12 mouse cellular contexts compared by ENCODE assay signal in genomic region chr9:66691683-66692305, GRCm38 (mm10). TPM values are rescaled to one million over a fixed set of nuclear protein-coding genes. Genes with fewer than 3 reads are reported as not detected.
DNase-seq lines count a peak whose midpoint lies in the region; ATAC-seq and TF ChIP-seq lines count a peak whose summit lies in the region.
"Had no signal": no experiment of that assay in that cellular context is flagged by ENCODE, and none has a peak within 500 bp of the region (broad histone marks: within the 10 kb centered on the region; RNA-seq: fewer than 3 reads in every experiment).

No protein-coding gene starts in this region.

- no peaks in the 10 kb centered on the region for H3K27me3 ChIP-seq in kidney, embryonic 14.5 days (ENCODE audit: control insufficient read depth, insufficient read depth, low read length)
- H3K27me3 ChIP-seq in testis, adult 2 months (ENCODE audit: control insufficient read depth, insufficient read depth, low read length) = no peaks in the 10 kb centered on the region
- no peaks in the 10 kb centered on the region for H3K27me3 ChIP-seq in intestine, postnatal 0 days (replicated peaks; ENCODE audit: control insufficient read depth, insufficient read depth, low read length)
- H3K27me3 ChIP-seq: midbrain, embryonic 12.5 days had no signal

- TF ChIP-seq POLR2A in testis, adult 2 months (IDR thresholded peaks at IDR 0.05; ENCODE audit: control insufficient read depth, low read depth, low read length) = no peak

- H3K4me2 ChIP-seq in kidney, embryonic 14.5 days (replicated peaks; ENCODE audit: low read depth, low read length) = no peak overlapping the region
- no peak overlapping the region for H3K4me2 ChIP-seq in intestine, postnatal 0 days (replicated peaks; ENCODE audit: low read depth)
- H3K4me2 ChIP-seq: liver, embryonic 11.5 days; midbrain, embryonic 12.5 days had no signal

- no peaks in the 10 kb centered on the region for H3K9me3 ChIP-seq in kidney, embryonic 14.5 days (ENCODE audit: control insufficient read depth, low read length)
- no peaks in the 10 kb centered on the region for H3K9me3 ChIP-seq in intestine, postnatal 0 days (ENCODE audit: control insufficient read depth)
- H3K9me3 ChIP-seq: midbrain, embryonic 12.5 days had no signal

- 75% methylated on average over 4 of the region's 4 CpGs for WGBS in kidney, embryonic 14.5 days
- 78% methylated on average over 4 of the region's 4 CpGs for WGBS in intestine, postnatal 0 days

- 0 out of 2 replicates have a peak, but pooled peaks cover 3% of the 10 kb centered on the region for H3K4me1 ChIP-seq in kidney, embryonic 14.5 days (ENCODE audit: control insufficient read depth, insufficient read depth, low read length)
- H3K4me1 ChIP-seq in testis, adult 2 months (ENCODE audit: control insufficient read depth, insufficient read depth, low read length) = peaks cover 6% of the 10 kb centered on the region
- peaks cover 1% of the 10 kb centered on the region; the same call in 1 of the 2 replicates for H3K4me1 ChIP-seq in intestine, postnatal 0 days (replicated peaks; ENCODE audit: control insufficient read depth, insufficient read depth, low read length)
- H3K4me1 ChIP-seq: midbrain, embryonic 12.5 days had no signal

- H3K27ac ChIP-seq in kidney, embryonic 14.5 days (ENCODE audit: low read depth, low read length) = no peak overlapping the region
- no peak overlapping the region for H3K27ac ChIP-seq in testis, adult 2 months (ENCODE audit: control insufficient read depth, insufficient read depth, low read depth, low read length)
- no peak overlapping the region for H3K27ac ChIP-seq in intestine, postnatal 0 days (ENCODE audit: low read depth, low read length)
- H3K27ac ChIP-seq: midbrain, embryonic 12.5 days had no signal

- H3K9ac ChIP-seq in kidney, embryonic 14.5 days (ENCODE audit: low read depth, low read length) = no peak overlapping the region
- H3K9ac ChIP-seq in intestine, postnatal 0 days (ENCODE audit: low read depth, low read length) = no peak overlapping the region
- H3K9ac ChIP-seq: midbrain, embryonic 12.5 days had no signal

- no peak for DNase-seq in kidney, adult 18-20 months
- no peak for DNase-seq in testis, postnatal 10 days (ENCODE audit: low spot score)
- no peak for DNase-seq in urinary bladder, adult 18-20 months (ENCODE audit: low spot score in 2 of 2)
- no peak for DNase-seq in adrenal gland, postnatal 10 days
- DNase-seq: adrenal gland, postnatal 25 days; kidney, adult 11 months; right cerebral cortex, postnatal 14 days had no signal

- no peak for TF ChIP-seq CTCF in testis, adult 2 months (IDR thresholded peaks at IDR 0.05; ENCODE audit: control insufficient read depth, insufficient read depth, insufficient replicate concordance, low read depth, low read length)
- TF ChIP-seq CTCF in intestine, postnatal 0 days (IDR thresholded peaks at IDR 0.05; ENCODE audit: low read depth) = peak; percentile 60

- 0 out of 2 replicates have a peak, but pooled peaks have one; percentile 57 for ATAC-seq in kidney, embryonic 14.5 days (ENCODE audit: low FRiP score, low TSS enrichment)
- peak; percentile 45; the same call in 1 of the 2 replicates for ATAC-seq in intestine, postnatal 0 days

- H3K4me3 ChIP-seq in kidney, embryonic 14.5 days (ENCODE audit: low read length) = no peak overlapping the region
- H3K4me3 ChIP-seq in testis, adult 2 months (ENCODE audit: control insufficient read depth, low read depth, low read length) = peak overlapping the region; percentile 39
- no peak overlapping the region for H3K4me3 ChIP-seq in intestine, postnatal 0 days (ENCODE audit: low read depth, low read length)
- H3K4me3 ChIP-seq: midbrain, embryonic 12.5 days had no signal

- H3K36me3 ChIP-seq in kidney, embryonic 14.5 days (ENCODE audit: control insufficient read depth, insufficient read depth, low read length) = no peaks in the 10 kb centered on the region
- H3K36me3 ChIP-seq in testis, adult 2 months (ENCODE audit: control insufficient read depth, insufficient read depth, low read length) = no peaks in the 10 kb centered on the region
- H3K36me3 ChIP-seq in intestine, postnatal 0 days (ENCODE audit: control insufficient read depth, insufficient read depth) = no peaks in the 10 kb centered on the region
- H3K36me3 ChIP-seq: midbrain, embryonic 12.5 days had no signal

RNA-seq across cellular contexts. Expression of gene Car12, which starts 21.7 kb away (rescaled TPM):
- polyA plus RNA-seq in kidney, embryonic 14.5 days (2014; fragmentation: Nextera tagmentation; extraction: Ambion mirVana) = 3.2 and 4.2 TPM in 2 replicates
- 1.5 and 1.9 TPM in 2 replicates for polyA plus RNA-seq in testis, adult 2 months (2012; rRNA removed)
- polyA plus RNA-seq in intestine, postnatal 0 days (2015; fragmentation: Nextera tagmentation; extraction: Ambion mirVana) = 5.9 and 7.3 TPM in 2 replicates
- total RNA-seq in adrenal gland, postnatal 10 days (2021) = under 1 TPM; 0.42 to 0.78 TPM
